ENCODE assay signal across 11 mouse cellular contexts in the genomic region with DNA sequence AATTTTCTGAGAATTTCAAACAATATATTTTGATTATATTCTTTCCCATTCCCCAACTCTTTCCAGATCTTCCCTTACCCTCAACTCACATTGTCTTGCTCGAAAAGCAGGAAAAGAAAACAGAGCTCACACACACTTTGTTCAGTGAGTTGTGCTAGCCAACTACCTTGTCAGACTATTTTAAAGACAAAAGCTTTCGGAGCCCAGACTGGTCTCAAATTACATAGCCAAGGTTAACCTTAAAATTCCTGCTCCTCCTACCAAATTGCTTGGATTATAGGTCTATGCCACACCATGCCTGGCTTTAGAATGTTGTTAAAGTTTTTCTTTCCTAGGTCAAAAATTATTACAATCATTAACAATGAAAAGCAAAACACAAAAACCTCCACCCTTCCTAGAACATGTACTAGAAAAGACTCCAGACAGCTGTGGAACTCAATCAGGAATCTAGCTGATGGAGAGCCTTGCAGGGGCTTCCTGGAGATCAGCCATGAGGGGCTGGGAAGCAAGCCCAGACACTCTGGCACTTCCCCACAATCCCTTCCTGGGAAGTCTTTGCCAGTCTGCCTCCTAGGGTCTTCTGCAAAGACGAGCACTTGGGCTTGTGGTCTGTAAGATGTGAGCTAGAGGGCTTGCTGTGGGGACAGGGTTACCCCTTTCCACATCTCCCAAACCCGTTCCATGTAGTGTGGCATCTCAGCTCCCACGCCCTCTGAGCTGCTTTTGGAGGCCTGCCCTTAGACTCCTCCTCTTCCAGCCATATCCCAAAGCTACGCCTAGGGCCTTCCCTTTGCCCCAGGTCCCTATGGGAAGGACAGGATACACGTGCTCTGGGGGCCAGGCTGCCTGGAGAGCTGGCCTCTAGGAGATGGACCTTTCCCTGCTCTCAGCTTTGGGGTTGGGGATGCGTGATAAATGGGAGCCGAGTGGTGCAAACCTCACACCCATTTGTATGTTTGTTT. TPM values are rescaled to one million over a fixed set of nuclear protein-coding genes. Genes with fewer than 3 reads are reported as not detected.
DNase-seq lines count a peak whose midpoint lies in the region; ATAC-seq and TF ChIP-seq lines count a peak whose summit lies in the region.
"Had no signal": no experiment of that assay in that cellular context is flagged by ENCODE, and none has a peak within 500 bp of the region (broad histone marks: within the 10 kb centered on the region; RNA-seq: fewer than 3 reads in every experiment).

No protein-coding gene starts in this region.

- H3K9me3 ChIP-seq in heart, embryonic 16.5 days (replicated peaks; ENCODE audit: control insufficient read depth, low read length) = no peaks in the 10 kb centered on the region
- H3K9me3 ChIP-seq in heart, embryonic 10.5 days = no peaks in the 10 kb centered on the region
- H3K9me3 ChIP-seq in lung, embryonic 14.5 days (ENCODE audit: low read depth, low read length) = no peaks in the 10 kb centered on the region
- H3K9me3 ChIP-seq in limb, embryonic 12.5 days = no peaks in the 10 kb centered on the region
- H3K9me3 ChIP-seq: heart, embryonic 13.5 days; neural tube, embryonic 12.5 days; stomach, embryonic 15.5 days had no signal

- no peak overlapping the region for H3K4me3 ChIP-seq in heart, embryonic 16.5 days (ENCODE audit: low read length)
- H3K4me3 ChIP-seq in heart, embryonic 10.5 days = no peak overlapping the region
- H3K4me3 ChIP-seq in lung, embryonic 14.5 days (ENCODE audit: low read depth, low read length) = no peak overlapping the region
- H3K4me3 ChIP-seq in lung, adult 2 months (replicated peaks; ENCODE audit: extremely low read depth, low read depth, low read length) = no peak overlapping the region
- no peak overlapping the region for H3K4me3 ChIP-seq in limb, embryonic 12.5 days (replicated peaks)
- H3K4me3 ChIP-seq: heart, embryonic 13.5 days; neural tube, embryonic 12.5 days; stomach, embryonic 15.5 days had no signal

- 61% methylated on average over 9 of the region's 9 CpGs for WGBS in heart, embryonic 16.5 days
- 59% methylated on average over 9 of the region's 9 CpGs for WGBS in heart, embryonic 10.5 days
- WGBS in lung, embryonic 14.5 days = 52% methylated on average over 9 of the region's 9 CpGs
- 57% methylated on average over 9 of the region's 9 CpGs for WGBS in lung, adult 2 months
- 60% methylated on average over 9 of the region's 9 CpGs for WGBS in limb, embryonic 12.5 days

- H3K4me1 ChIP-seq in heart, embryonic 16.5 days (ENCODE audit: control insufficient read depth, insufficient read depth, low read length) = peaks cover 10% of the 10 kb centered on the region
- peaks cover 10% of the 10 kb centered on the region; the same call in 1 of the 2 replicates for H3K4me1 ChIP-seq in heart, embryonic 10.5 days
- no peaks in the 10 kb centered on the region for H3K4me1 ChIP-seq in lung, embryonic 14.5 days (ENCODE audit: insufficient read depth)
- no peaks in the 10 kb centered on the region for H3K4me1 ChIP-seq in lung, adult 2 months (ENCODE audit: control insufficient read depth, insufficient read depth, low read length)
- H3K4me1 ChIP-seq in limb, embryonic 12.5 days (replicated peaks) = peaks cover 6% of the 10 kb centered on the region
- H3K4me1 ChIP-seq: neural tube, embryonic 12.5 days; stomach, embryonic 15.5 days had no signal

- H3K27me3 ChIP-seq in heart, embryonic 16.5 days (ENCODE audit: control insufficient read depth, insufficient read depth, low read length) = 0 out of 2 replicates have a peak, but pooled peaks cover 6% of the 10 kb centered on the region
- peaks cover 9% of the 10 kb centered on the region for H3K27me3 ChIP-seq in heart, embryonic 10.5 days (ENCODE audit: insufficient read depth, poor library complexity, severe bottlenecking)
- no peaks in the 10 kb centered on the region for H3K27me3 ChIP-seq in lung, embryonic 14.5 days (ENCODE audit: insufficient read depth, low read length)
- H3K27me3 ChIP-seq in limb, embryonic 12.5 days = peaks cover 13% of the 10 kb centered on the region
- H3K27me3 ChIP-seq: stomach, embryonic 15.5 days had no signal

- DNase-seq in heart, embryonic 10.5 days (ENCODE audit: low spot score) = no peak
- DNase-seq in lung, embryonic 14.5 days = peak; percentile 66
- no peak for DNase-seq in lung, adult 2 months
- peak; percentile 73 for DNase-seq in brain, embryonic 14.5 days (ENCODE audit: low read depth)
- DNase-seq in layer of hippocampus, postnatal 14 days (ENCODE audit: low spot score in 2 of 2) = no peak
- DNase-seq: right cerebral cortex, postnatal 14 days had no signal

- peak overlapping the region; percentile 37; the same call in 1 of the 2 replicates for H3K27ac ChIP-seq in heart, embryonic 16.5 days (ENCODE audit: low read length)
- no peak overlapping the region for H3K27ac ChIP-seq in heart, embryonic 10.5 days
- 0 out of 2 replicates have a peak overlapping the region, but pooled peaks have one; percentile 33 for H3K27ac ChIP-seq in lung, embryonic 14.5 days (ENCODE audit: low read depth)
- peak overlapping the region; percentile 58 for H3K27ac ChIP-seq in limb, embryonic 12.5 days
- H3K27ac ChIP-seq: heart, embryonic 13.5 days; neural tube, embryonic 12.5 days; stomach, embryonic 15.5 days had no signal

- peak; percentile 67 for ATAC-seq in heart, embryonic 16.5 days (replicated peaks; ENCODE audit: extremely low read depth, insufficient read depth, low FRiP score)
- peak; percentile 33; the same call in 1 of the 2 replicates for ATAC-seq in lung, embryonic 14.5 days (ENCODE audit: insufficient read depth)
- ATAC-seq in limb, embryonic 12.5 days (ENCODE audit: insufficient number of reproducible peaks, insufficient read depth, low FRiP score, low TSS enrichment, low read depth) = no peak

- H3K36me3 ChIP-seq in heart, embryonic 16.5 days (ENCODE audit: control insufficient read depth, insufficient read depth) = peaks cover 17% of the 10 kb centered on the region
- H3K36me3 ChIP-seq in heart, embryonic 10.5 days = peaks cover 22% of the 10 kb centered on the region
- H3K36me3 ChIP-seq in lung, embryonic 14.5 days (ENCODE audit: insufficient read depth) = peaks cover 4% of the 10 kb centered on the region
- peaks cover 8% of the 10 kb centered on the region for H3K36me3 ChIP-seq in limb, embryonic 12.5 days
- H3K36me3 ChIP-seq: stomach, embryonic 15.5 days had no signal

- H3K9ac ChIP-seq in heart, embryonic 16.5 days (ENCODE audit: low read length) = no peak overlapping the region
- no peak overlapping the region for H3K9ac ChIP-seq in lung, embryonic 14.5 days
- H3K9ac ChIP-seq in limb, embryonic 12.5 days (replicated peaks) = no peak overlapping the region
- H3K9ac ChIP-seq: heart, embryonic 13.5 days; neural tube, embryonic 12.5 days; stomach, embryonic 15.5 days had no signal

- no peak overlapping the region for H3K4me2 ChIP-seq in heart, embryonic 16.5 days (ENCODE audit: low read depth, low read length)
- no peak overlapping the region for H3K4me2 ChIP-seq in lung, embryonic 14.5 days
- no peak overlapping the region for H3K4me2 ChIP-seq in limb, embryonic 12.5 days
- H3K4me2 ChIP-seq: heart, embryonic 13.5 days; neural tube, embryonic 12.5 days; stomach, embryonic 15.5 days had no signal

- no peak for TF ChIP-seq POLR2A in lung, adult 2 months (IDR thresholded peaks at IDR 0.05; ENCODE audit: borderline replicate concordance, extremely low read depth, low read depth, low read length)
- TF ChIP-seq POLR2A in brain, embryonic 14.5 days (IDR thresholded peaks at IDR 0.05; ENCODE audit: borderline replicate concordance, extremely low read depth, insufficient read depth, insufficient read length, poor library complexity, severe bottlenecking) = no peak

- TF ChIP-seq CTCF in lung, embryonic 14.5 days (IDR thresholded peaks at IDR 0.05; ENCODE audit: low read depth) = no peak
- TF ChIP-seq CTCF in lung, adult 2 months (IDR thresholded peaks at IDR 0.05; ENCODE audit: insufficient read depth, low read length) = no peak
- no peak for TF ChIP-seq CTCF in brain, embryonic 14.5 days (IDR thresholded peaks at IDR 0.05; ENCODE audit: borderline replicate concordance, extremely low read depth, insufficient read depth, insufficient read length)

RNA-seq across cellular contexts. Expression of a gene that starts 7.0 kb away (rescaled TPM):
- 0.16 and 0.34 TPM in 2 replicates for polyA plus RNA-seq in heart, embryonic 16.5 days (2015; fragmentation: Nextera tagmentation; extraction: Ambion mirVana)
- 0.09 and 0.10 TPM in 2 replicates for polyA plus RNA-seq in heart, embryonic 10.5 days (2016; fragmentation: Nextera tagmentation; extraction: Ambion mirVana)
- 0.68 and 0.78 TPM in 2 replicates for polyA plus RNA-seq in lung, embryonic 14.5 days (2014; fragmentation: Nextera tagmentation; extraction: Ambion mirVana)
- polyA plus RNA-seq in lung, adult 2 months (2012; rRNA removed) = 1.7 TPM in 2 replicates
- polyA plus RNA-seq in brain, embryonic 14.5 days (2012; rRNA removed) = 1.9 and 2.2 TPM in 2 replicates
- polyA plus RNA-seq in limb, embryonic 12.5 days (2016; fragmentation: Nextera tagmentation; extraction: Ambion mirVana) = 1.1 and 1.4 TPM in 2 replicates
- under 1 TPM; 0.12 to 0.48 TPM for total RNA-seq in layer of hippocampus, postnatal 14 days (2021)

RNA-seq across cellular contexts. Expression of a gene that starts 36.9 kb away (rescaled TPM):
- polyA plus RNA-seq in heart, embryonic 16.5 days (2015; fragmentation: Nextera tagmentation; extraction: Ambion mirVana) = 70.1 and 79.3 TPM in 2 replicates
- polyA plus RNA-seq in heart, embryonic 10.5 days (2016; fragmentation: Nextera tagmentation; extraction: Ambion mirVana) = 96.9 and 118 TPM in 2 replicates
- 108 and 111 TPM in 2 replicates for polyA plus RNA-seq in lung, embryonic 14.5 days (2014; fragmentation: Nextera tagmentation; extraction: Ambion mirVana)
- polyA plus RNA-seq in lung, adult 2 months (2012; rRNA removed) = 16.5 and 17.1 TPM in 2 replicates
- polyA plus RNA-seq in brain, embryonic 14.5 days (2012; rRNA removed) = 91.6 and 118 TPM in 2 replicates
- polyA plus RNA-seq in limb, embryonic 12.5 days (2016; fragmentation: Nextera tagmentation; extraction: Ambion mirVana) = 142 and 148 TPM in 2 replicates
- 10 to 100 TPM; 37.4 to 39.9 TPM for total RNA-seq in layer of hippocampus, postnatal 14 days (2021)

RNA-seq across cellular contexts. Expression of a gene that starts 39.9 kb away (rescaled TPM):
- polyA plus RNA-seq in heart, embryonic 16.5 days (2015; fragmentation: Nextera tagmentation; extraction: Ambion mirVana) = 47.1 and 47.3 TPM in 2 replicates
- 45.1 and 54.8 TPM in 2 replicates for polyA plus RNA-seq in heart, embryonic 10.5 days (2016; fragmentation: Nextera tagmentation; extraction: Ambion mirVana)
- 52.0 and 55.6 TPM in 2 replicates for polyA plus RNA-seq in lung, embryonic 14.5 days (2014; fragmentation: Nextera tagmentation; extraction: Ambion mirVana)
- 61.0 and 70.3 TPM in 2 replicates for polyA plus RNA-seq in lung, adult 2 months (2012; rRNA removed)
- 42.4 and 47.8 TPM in 2 replicates for polyA plus RNA-seq in brain, embryonic 14.5 days (2012; rRNA removed)
- polyA plus RNA-seq in limb, embryonic 12.5 days (2016; fragmentation: Nextera tagmentation; extraction: Ambion mirVana) = 49.4 and 54.5 TPM in 2 replicates
- 10 to 100 TPM; 80.9 to 81.2 TPM for total RNA-seq in layer of hippocampus, postnatal 14 days (2021)

Comparison
In these comparisons a context has a peak if more than half of its experiments do, and no peak if none do; other contexts are left out.
1. DNase-seq: peak in lung, embryonic 14.5 days (single experiment) and brain, embryonic 14.5 days (single experiment); none in heart, embryonic 10.5 days (single experiment), lung, adult 2 months (single experiment) and layer of hippocampus, postnatal 14 days (0 of 2).